Mouse (Mus musculus): ENCODE data around the gene Bmt2. TPM values are rescaled to one million over a fixed set of nuclear protein-coding genes. Genes with fewer than 3 reads are reported as not detected.

Bmt2 gene
- total RNA-seq, 1 experiment from 2014 or later = 21.0 TPM

DNA sequence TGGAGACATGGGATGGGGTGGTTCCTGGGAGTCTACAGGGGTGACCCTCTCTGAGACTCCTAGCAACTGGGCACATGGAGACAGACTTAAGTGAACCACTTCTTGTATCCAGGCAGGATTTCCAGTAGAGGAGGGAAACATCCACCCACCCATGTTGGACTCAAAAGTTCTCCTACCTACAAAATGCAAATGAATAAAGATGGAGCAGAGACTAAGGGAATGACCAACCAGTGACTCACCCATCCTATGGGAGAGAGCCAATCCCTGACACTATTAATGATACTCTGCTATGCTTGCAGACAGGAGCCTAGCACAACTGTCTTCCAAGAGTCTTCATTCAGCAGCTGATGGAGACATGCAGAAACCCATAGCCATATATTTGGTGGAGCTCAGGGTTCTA is 29.5 kb downstream of the Bmt2 start:
- no peak for ATAC-seq (replicated peaks in 1 of 2; ENCODE audit: insufficient read depth in 1 of 2, low FRiP score in 2 of 2, low TSS enrichment in 1 of 2, low read depth in 1 of 2, poor library complexity in 2 of 2, severe bottlenecking in 2 of 2)

DNA sequence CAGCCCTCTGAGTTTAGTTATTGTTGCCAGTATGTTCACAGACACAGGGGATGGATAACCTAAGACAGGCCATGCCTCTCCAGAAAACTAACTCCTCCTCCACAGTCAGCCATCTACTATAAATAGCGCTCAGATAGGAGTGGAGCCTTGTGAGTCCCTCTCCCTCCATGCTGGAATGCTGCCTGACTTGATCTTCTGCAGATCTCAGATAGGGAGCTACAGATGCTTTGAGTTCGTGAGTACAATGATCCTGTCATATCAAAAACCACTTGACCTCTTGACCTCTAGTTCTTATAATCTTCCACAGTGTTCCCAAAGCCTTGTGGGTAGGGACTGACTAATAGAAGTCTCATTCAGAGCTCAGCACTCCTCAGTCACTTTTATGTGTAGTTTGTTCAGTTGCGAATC is 41.2 kb downstream of the Bmt2 start:
- no peak for ATAC-seq (replicated peaks in 1 of 2; ENCODE audit: insufficient read depth in 1 of 2, low FRiP score in 2 of 2, low TSS enrichment in 1 of 2, low read depth in 1 of 2, poor library complexity in 2 of 2, severe bottlenecking in 2 of 2)

DNA sequence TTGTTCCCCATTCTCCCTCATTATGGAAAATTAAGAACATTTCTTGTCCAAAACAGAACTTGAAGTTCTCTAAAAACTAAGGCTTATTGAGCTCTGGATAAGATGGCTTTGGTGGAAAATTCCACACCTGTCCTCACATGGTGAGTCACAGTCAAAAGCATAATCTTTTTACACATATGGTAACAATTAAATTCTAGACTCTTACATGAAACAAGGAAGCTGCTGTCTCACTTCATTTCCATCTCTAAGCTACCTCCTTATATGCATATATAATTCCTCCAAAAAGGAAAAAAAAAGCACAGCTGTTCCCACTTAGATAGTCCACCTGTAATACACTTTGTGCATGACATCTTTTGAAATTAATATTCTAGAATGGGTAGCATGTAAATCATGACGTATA is 45.2 kb downstream of the Bmt2 start:
- ATAC-seq (replicated peaks in 1 of 2; ENCODE audit: insufficient read depth in 1 of 2, low FRiP score in 2 of 2, low TSS enrichment in 1 of 2, low read depth in 1 of 2, poor library complexity in 2 of 2, severe bottlenecking in 2 of 2) = no peak

DNA sequence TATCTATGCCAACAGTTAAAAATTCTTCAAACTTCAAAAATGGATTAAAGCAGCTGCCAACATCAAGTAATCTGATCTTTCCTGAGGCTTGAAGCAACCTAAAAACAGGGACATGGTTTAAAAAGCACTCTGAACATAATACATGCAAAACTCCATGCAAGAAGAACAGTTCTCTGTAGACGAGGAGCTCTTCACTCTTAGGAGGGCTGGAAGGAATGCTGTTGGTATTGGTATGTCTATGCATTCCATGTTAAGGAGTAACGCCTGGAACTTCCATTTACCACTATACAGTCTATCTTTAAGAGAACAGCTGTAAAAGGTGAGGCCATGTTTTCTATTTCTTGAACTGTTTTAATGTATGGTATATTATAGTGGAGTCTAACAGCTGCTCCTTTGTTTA is 47.2 kb downstream of the Bmt2 start:
- ATAC-seq (replicated peaks in 1 of 2; ENCODE audit: insufficient read depth in 1 of 2, low FRiP score in 2 of 2, low TSS enrichment in 1 of 2, low read depth in 1 of 2, poor library complexity in 2 of 2, severe bottlenecking in 2 of 2) = no peak

DNA sequence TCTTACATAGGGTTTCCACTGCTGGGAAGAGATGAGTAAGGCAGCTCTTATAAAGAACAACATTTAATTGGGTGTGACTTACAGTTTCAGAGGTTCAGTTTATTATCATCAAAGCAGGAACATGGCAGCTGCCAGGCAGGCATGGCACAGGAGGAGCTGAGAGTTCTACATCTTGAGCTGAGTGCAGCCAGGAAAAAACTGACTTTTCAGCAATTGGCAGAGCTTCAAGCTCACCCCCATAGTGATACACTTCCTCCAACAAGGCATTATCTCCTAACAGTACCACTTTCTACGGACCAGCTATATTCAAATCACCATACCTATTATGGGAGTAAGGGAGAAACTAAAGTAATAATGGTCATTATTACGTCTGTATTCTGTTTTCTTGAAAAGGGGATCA is 58.1 kb downstream of the Bmt2 start:
- no peak for ATAC-seq (replicated peaks in 1 of 2; ENCODE audit: insufficient read depth in 1 of 2, low FRiP score in 2 of 2, low TSS enrichment in 1 of 2, low read depth in 1 of 2, poor library complexity in 2 of 2, severe bottlenecking in 2 of 2)

DNA sequence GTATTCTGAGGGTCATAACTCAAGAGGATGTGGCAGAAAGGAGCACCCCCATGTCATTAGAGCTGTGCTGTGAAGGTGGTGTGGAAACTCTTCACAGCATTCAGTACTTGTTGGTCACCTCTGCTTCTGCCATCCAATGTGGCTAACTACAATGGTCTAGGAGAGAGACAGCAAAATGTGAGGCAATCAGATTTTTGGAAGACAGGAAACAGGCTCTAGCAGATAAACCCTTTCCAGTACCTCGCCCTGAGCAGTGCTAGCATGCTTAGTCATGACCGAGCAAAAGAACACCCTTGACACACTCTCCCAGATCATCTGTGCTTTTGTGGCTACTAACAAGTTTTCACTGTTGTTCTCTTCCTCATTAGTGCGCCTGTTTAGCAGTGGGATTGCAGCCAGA is 60.7 kb downstream of the Bmt2 start:
- ATAC-seq (replicated peaks in 1 of 2; ENCODE audit: insufficient read depth in 1 of 2, low FRiP score in 2 of 2, low TSS enrichment in 1 of 2, low read depth in 1 of 2, poor library complexity in 2 of 2, severe bottlenecking in 2 of 2) = peak; percentile 71 to 73

DNA sequence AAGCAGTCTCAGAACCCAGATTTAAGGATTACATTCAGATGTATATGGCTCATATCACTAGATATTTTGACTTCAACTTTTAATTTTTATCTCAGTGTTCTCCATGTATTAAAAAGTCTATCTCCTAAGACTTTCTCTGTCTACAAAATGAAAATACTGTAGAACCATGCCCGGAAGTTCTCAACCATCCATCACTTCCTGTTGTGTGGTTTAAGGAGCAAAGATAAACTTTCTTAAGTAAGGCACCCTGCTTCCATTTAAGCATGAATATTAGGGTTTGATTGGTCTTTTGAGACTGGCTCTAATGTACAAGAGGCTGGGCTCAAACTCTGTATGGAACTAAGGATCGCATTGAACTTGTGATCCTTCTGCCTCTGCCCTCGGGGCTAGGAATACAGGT is 63.2 kb downstream of the Bmt2 start:
- 0 out of 4 replicates have a peak, but pooled peaks of 1 of the 2 experiments have one; percentile 43 for ATAC-seq (replicated peaks in 1 of 2; ENCODE audit: insufficient read depth in 1 of 2, low FRiP score in 2 of 2, low TSS enrichment in 1 of 2, low read depth in 1 of 2, poor library complexity in 2 of 2, severe bottlenecking in 2 of 2)

DNA sequence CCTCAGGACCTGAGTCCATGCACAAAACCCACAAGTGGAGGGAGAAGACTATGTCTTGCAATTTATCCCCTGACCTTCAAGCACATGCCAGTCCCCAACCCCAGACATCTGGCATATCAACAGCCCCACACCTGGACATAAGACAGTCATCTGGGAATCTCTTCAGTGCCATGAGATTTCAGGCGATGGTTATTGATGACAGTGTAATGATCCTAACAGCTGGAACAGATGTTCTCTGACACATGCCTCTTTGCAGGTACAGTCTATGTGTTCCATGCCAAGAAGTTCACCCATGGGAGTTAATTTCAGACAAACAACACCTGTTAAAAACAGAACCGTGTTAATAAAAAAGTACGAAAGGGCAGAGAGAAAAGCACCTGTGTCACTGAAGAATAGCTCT is 64.1 kb downstream of the Bmt2 start:
- ATAC-seq (replicated peaks in 1 of 2; ENCODE audit: insufficient read depth in 1 of 2, low FRiP score in 2 of 2, low TSS enrichment in 1 of 2, low read depth in 1 of 2, poor library complexity in 2 of 2, severe bottlenecking in 2 of 2) = no peak

DNA sequence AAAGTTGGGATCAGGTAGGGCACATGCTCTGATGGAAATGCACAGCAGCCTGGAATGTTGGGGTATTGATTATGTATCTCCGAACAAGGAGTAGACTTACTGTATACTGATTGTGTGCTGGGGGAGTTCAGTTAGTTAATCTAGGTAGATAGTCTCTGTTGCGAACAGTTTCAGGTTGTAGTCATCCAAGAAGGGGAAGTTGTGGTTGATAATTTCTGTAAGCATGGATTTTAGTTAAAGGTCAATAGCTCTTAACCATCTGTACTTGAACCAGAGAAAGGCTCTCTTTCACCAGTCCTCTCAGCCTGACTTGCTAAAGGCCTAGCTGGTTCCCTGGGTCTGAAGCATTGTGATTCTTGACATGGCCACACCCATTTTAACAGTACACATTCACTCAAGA is 66.9 kb downstream of the Bmt2 start:
- ATAC-seq (replicated peaks in 1 of 2; ENCODE audit: insufficient read depth in 1 of 2, low FRiP score in 2 of 2, low TSS enrichment in 1 of 2, low read depth in 1 of 2, poor library complexity in 2 of 2, severe bottlenecking in 2 of 2) = no peak

DNA sequence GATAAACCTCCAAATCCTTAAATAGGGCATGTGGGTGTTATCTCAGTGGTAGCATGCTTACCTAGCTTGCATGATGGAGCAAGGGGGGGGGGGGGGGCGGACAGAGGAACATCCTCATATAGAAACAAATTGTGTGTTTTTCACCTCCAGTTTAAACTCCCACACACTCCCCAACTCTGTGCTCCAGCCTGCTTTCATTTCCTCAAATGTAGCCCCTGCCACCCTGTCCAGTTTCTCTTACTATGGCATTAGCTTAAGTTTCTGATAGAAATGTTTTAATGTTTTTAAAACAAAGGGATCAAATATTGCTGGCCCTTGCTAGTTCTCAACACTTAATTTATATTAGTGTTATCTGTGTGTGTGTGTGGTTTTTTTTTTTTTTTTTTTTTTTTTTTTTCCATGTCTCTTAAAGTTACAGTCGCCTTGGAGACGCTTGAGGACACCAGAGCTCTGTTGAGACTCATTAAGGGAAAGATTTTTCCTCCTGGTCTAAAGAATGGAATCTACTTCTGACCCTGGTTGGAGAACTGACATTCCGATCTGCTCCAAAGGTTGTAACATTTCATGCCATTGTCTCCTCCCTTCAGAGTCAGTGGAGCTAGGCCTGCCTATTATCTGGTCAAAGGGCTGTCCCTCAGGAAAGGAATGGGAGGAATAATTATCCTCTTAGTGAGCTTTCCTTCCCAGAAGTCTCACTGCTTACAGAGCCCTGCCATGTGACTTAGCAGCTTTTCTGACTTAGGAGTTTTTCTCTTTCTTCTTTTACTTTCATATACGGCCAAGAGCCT is 68.2 kb downstream of the Bmt2 start:
- no peak for ATAC-seq (replicated peaks in 1 of 2; ENCODE audit: insufficient read depth in 1 of 2, low FRiP score in 2 of 2, low TSS enrichment in 1 of 2, low read depth in 1 of 2, poor library complexity in 2 of 2, severe bottlenecking in 2 of 2)

DNA sequence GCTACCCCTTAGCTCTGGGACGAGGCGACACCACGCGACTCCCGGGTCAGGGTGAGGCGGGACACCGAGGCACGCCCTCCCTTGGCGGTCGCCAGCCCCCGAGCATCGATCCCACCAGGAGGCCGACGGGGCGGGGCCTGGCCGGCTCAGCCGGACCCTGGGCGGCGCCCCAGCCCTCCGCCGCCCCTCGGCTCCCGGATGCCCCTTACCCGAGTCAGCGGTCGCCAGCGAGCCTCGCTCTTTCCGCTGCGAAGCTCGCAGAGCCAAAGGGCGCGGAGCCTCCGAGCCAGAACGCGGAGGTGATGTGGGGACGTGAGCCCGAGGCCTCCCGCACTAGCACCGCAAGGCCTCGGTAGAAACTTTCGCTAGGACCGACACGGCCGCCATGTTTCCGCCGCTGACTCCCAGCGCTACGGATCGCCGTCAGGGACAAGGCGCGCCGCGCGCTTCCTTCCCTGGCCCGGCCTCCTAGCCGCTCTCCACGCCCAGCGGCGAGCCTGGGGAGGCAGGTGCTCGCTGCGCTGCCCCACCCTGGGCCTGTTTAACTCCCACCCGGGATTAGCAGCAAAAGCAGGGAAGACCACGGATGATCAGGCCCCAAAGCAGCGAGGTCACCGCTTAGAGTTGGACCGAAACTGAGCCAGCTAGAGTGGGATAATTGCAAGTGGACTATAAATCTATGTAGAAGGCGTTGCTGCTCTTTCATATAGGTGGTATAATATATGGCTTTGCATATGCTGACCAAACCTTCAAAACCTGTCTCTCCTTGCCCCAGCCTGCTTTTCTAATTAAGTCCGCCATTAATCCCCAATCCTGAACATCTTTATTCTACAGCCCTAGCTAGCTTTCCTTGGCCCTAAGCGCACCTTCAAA is 69.9 kb downstream of the Bmt2 start, which contains the start of gene Tmem168:
Gene Tmem168 (minus strand): TSS at position 480 of the 873 bp plus-strand sequence.
- ATAC-seq (replicated peaks in 1 of 2; ENCODE audit: insufficient read depth in 1 of 2, low FRiP score in 2 of 2, low TSS enrichment in 1 of 2, low read depth in 1 of 2, poor library complexity in 2 of 2, severe bottlenecking in 2 of 2) = peak; percentile 89 to 92

DNA sequence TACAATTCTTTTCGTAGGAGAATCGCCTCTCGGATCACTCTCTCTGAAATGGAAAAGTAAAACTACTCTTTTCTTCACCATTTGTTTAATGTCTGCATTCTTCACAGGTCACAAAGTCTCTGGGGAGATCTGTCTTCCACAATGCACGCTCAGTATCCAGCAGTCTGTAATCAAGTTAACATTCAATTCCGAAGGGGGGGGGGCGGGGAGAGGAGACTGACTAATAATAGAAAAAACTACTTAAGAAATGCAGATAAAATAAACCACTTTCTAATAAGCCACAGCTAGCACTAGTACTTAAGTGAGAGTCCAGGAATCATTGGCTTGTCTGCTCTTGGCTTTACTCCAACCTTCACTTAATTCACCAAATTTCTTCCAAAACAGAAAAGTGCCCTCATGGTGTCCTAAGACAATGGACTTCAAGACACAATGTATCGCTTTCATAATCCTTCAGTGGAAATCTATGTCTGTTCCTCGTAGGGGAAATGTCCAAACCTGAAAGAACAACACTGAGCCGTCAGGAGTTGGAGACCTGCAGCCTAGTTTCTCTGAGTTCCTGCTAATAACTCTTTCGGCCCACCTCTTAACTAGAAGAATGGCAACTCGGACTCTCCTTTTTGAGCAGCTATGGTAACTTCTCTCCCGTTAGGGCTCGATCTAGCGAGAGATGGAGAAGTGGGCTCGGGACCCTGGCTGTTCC is 70.7 kb downstream of the Bmt2 start:
- no peak for ATAC-seq (replicated peaks in 1 of 2; ENCODE audit: insufficient read depth in 1 of 2, low FRiP score in 2 of 2, low TSS enrichment in 1 of 2, low read depth in 1 of 2, poor library complexity in 2 of 2, severe bottlenecking in 2 of 2)

DNA sequence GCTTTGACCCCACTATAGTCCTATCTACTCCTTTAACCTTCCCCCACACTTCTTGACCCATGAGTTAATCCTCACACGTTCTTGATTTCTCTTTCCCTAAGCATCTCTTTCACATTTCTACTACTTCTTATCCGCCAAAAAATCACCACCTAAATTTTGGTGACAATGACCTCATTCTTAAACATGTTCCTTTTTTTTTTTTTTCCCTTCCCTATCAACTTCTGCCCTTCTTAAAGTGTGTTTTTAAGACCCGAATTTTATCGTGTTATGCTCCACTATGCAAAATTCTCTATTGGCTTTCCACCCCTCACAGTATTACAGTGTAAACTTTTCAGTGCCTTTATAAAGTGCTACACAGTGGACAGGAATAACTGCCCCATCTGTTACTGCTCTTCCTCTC is 71.4 kb downstream of the Bmt2 start:
- ATAC-seq (replicated peaks in 1 of 2; ENCODE audit: insufficient read depth in 1 of 2, low FRiP score in 2 of 2, low TSS enrichment in 1 of 2, low read depth in 1 of 2, poor library complexity in 2 of 2, severe bottlenecking in 2 of 2) = no peak

DNA sequence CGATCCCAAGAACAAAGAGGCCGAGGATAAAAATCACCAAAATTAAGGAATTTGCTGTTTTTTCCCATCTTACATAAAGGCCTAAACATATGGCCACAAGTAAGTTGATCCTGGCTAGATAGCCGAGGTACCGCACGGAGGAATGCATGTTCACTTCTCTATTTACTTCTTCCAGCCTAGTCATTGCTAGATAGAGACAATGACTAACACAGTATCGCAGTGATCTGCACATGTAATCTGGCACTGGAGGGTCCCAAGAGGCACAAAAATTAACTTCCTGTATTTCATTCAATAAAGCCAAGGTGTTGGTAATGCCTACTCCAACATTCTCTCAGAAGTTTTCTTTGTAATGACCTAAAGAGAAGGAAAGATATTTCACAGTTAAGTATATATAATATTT is 74.6 kb downstream of the Bmt2 start:
- no peak for ATAC-seq (replicated peaks in 1 of 2; ENCODE audit: insufficient read depth in 1 of 2, low FRiP score in 2 of 2, low TSS enrichment in 1 of 2, low read depth in 1 of 2, poor library complexity in 2 of 2, severe bottlenecking in 2 of 2)

DNA sequence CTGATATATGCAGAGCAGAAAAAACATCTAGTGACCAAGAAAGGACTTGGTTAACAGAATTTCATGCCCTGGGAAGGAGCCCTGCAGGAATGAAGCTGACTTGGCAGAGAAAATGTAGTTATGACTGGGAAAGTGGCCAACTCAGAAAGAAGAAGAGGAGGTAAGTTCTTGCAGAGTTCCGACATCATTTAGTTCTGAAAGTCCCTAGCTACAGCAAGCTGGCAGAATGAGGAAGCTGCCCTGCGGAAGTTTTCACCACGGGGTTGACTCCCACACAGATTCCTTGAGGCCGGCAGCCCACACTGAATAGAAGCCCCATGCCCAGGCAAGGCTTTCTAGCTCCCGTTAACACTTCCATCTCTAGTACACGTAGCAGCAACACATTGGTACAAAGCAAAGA is 76.2 kb downstream of the Bmt2 start:
- peak; percentile 99 for ATAC-seq (replicated peaks in 1 of 2; ENCODE audit: insufficient read depth in 1 of 2, low FRiP score in 2 of 2, low TSS enrichment in 1 of 2, low read depth in 1 of 2, poor library complexity in 2 of 2, severe bottlenecking in 2 of 2)

DNA sequence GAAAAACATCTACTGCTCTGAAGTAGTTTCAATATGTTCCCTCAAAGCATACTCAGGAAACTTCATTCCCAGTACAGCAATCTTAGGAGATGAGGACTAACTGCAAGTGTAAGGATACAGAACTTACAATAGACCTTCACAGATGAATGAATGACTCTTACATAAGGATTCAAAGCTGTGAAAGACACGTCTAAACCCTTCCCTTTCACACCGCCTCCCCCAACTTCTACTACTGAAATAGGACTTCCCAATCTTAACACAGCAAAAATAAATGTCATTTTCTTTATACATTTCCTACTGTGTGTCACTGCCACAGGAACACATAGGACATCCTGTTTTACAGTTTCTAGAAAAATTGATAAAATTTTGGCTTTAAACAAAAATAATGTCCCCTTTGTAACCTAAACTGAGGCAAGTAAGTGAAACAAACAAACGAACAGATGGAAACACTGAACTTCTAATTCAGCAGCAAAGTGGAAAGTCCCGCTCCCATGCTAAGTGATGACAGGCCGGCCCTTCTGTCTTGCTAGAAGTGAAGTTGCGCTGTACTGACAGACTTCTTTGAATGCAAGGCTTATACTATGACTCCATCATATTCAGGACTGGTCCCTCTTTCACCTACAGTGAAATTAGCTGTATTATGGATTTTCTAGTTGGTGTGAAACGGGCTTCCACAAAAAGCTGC is 79.4 kb downstream of the Bmt2 start:
- no peak for ATAC-seq (replicated peaks in 1 of 2; ENCODE audit: insufficient read depth in 1 of 2, low FRiP score in 2 of 2, low TSS enrichment in 1 of 2, low read depth in 1 of 2, poor library complexity in 2 of 2, severe bottlenecking in 2 of 2)

DNA sequence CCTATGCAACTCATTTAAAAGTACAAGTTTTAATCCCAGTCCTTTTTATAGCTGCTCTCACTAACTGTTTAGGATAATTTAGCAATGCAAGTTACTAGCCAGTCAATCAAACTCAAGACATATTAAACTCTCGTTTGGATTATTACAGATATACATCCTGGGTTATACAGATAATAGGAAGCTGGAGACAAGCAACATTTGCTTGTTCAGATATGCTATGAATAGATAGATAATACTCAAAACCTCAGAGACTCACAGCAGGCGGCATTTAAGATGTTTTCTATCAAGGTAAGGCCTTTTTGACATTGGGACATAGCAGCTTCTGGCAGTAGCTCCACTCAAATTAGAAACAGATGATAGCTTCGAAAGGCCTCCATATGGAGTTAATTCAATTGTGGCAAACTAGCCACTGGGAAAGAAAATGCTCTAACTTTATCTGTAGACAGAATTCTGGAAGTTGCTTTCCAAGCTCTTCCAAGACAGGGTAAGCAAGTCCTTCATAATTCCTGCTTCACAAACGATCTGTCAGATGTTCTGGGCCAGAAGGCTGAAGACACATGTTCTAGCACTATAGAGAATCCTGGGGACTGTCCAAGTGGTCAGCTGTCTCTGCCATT is 84.9 kb downstream of the Bmt2 start:
- no peak for ATAC-seq (replicated peaks in 1 of 2; ENCODE audit: insufficient read depth in 1 of 2, low FRiP score in 2 of 2, low TSS enrichment in 1 of 2, low read depth in 1 of 2, poor library complexity in 2 of 2, severe bottlenecking in 2 of 2)
